Mouse (Mus musculus) olfactory bulb, adult 2 months (tissue): Measurements from ENCODE around the gene Lypla2.

Experiments used
- CTCF ChIP-seq: fragments of 200-500 bp; IDR thresholded peaks from 2 replicates; pipeline ENCODE4 v1.5.1; 2012; ENCODE audit warnings: low read depth, mild to moderate bottlenecking, low read length, moderate library complexity; ENCODE audit not compliant: insufficient read depth
- POLR2A ChIP-seq: fragments of 200-500 bp; IDR thresholded peaks from 2 replicates; pipeline ENCODE4 v1.6.1; 2012; ENCODE audit warnings: mild to moderate bottlenecking, low read depth, low read length, moderate library complexity; ENCODE audit not compliant: insufficient read depth

DNA sequence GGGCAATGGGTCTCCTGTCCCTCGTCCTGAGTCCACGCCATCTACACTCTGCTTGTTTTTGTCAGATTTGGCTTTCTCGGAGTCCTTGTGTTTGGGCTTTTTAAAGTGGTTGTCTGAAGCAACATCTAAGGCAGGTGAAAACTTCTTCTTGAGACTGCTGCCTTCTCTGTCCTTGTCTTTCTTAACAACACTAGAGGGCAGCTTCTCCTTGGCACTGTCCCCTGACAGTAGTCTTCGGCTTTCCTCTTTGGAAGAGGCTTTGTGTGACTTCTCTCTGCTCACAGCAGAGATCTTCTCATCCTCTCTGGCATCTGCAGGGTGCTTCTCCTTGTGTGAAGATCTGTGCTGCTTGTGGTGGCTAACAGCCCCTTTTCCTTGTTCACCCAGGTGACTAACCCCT is 38.2 kb upstream of the Lypla2 start:
- no peak for TF ChIP-seq CTCF
- TF ChIP-seq POLR2A: no peak
